Mouse (Mus musculus): ENCODE measurements around the gene Mn1. TPM values are rescaled to one million over a fixed set of nuclear protein-coding genes. Genes with fewer than 3 reads are reported as not detected.

Mn1 gene
- total RNA-seq (2021) (10 to 100 TPM; 18.7 to 23.9 TPM), polyA plus RNA-seq (2012; rRNA removed) (4.8 and 5.5 TPM in 2 replicates)
- long read RNA-seq, full-length matches to known transcripts, result 4 of 5 reads
- long read RNA-seq, partial matches to known transcripts, result 0 of 5 reads
- long read RNA-seq, other reads (novel, unspliced or antisense), result 1 of 5 reads

DNA sequence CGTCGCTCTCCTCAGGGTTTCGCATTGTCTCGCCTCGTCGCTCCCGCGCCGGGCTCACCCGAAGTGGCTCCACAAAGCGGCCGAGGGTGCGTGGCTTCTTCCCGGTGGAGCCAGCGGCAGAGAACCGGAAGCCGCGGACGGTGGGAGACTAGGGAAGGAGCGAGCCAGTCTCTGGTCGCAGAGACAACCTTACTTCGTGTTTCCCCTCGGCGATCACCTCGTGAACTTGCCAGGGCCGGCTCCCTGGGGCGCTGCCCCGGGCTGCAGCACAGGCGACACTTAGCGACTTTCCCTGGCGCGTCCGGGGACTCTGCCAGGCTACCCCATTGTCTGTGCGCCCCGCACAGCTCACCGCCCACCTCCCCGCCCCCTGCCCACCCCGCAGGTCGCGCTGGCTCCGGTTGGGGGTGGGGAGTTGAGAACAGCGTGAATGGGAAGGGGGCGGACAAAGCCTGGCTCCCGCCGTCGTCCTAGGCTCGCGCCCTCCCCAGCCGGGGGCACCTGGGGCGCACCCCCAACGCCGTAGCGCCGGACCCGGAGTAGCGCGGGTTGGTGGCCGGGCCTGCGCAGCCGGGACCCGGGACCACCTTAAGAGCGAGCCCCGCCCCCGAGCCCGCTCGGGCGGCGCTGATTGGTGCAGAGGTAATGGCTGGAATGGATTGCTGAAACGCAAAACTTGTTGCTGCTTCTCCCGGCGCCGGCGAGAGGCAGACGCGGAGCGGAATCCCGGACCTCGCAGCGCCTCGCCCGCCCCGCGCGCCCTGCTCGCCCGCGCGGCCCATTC is at the start of gene Mn1:
Mn1 (plus strand) TSS at position 772 of the 784 bp plus-strand sequence.
- peak; percentile 93 to 94 for DNase-seq
- Histone ChIP-seq H3K36me3 (ENCODE audit: control insufficient read depth, insufficient read depth, low read length) (peaks cover 3% of the 10 kb centered on the region), H3K4me1 (ENCODE audit: control insufficient read depth, insufficient read depth, low read length) (peaks cover 3% of the 10 kb centered on the region), H3K27ac (peak within 1 kb of the TSS; percentile 90), H3K4me3 (peak within 1 kb of the TSS; percentile 74), H3K27me3 (ENCODE audit: control insufficient read depth, insufficient read depth, low read length) (no peaks in the 10 kb centered on the region), H3K79me2 (replicated peaks; ENCODE audit: control insufficient read depth, insufficient read depth, low read length) (peaks cover 19% of the 10 kb centered on the region), H3K9ac (ENCODE audit: low read depth, low read length) (peak within 1 kb of the TSS; percentile 99)
- peak; percentile 85 for TF ChIP-seq POLR2A (IDR thresholded peaks at IDR 0.05; ENCODE audit: insufficient read depth, low read depth, low read length)
- peak; percentile 44 for TF ChIP-seq CTCF (IDR thresholded peaks at IDR 0.05)
- TF ChIP-seq EP300 (IDR thresholded peaks at IDR 0.05; ENCODE audit: insufficient read depth, low read depth, low read length), result 0 out of 2 replicates have a peak, but pooled peaks have one; percentile 14
- intact Hi-C loops (cut with DNase I), result loop anchor here (1.0 to 10.0 kb wide), 8 partner anchors 50 to 736 kb away; no protein-coding TSS in a partner anchor
- WGBS, result 1% methylated on average over 87 of the region's 88 CpGs

DNA sequence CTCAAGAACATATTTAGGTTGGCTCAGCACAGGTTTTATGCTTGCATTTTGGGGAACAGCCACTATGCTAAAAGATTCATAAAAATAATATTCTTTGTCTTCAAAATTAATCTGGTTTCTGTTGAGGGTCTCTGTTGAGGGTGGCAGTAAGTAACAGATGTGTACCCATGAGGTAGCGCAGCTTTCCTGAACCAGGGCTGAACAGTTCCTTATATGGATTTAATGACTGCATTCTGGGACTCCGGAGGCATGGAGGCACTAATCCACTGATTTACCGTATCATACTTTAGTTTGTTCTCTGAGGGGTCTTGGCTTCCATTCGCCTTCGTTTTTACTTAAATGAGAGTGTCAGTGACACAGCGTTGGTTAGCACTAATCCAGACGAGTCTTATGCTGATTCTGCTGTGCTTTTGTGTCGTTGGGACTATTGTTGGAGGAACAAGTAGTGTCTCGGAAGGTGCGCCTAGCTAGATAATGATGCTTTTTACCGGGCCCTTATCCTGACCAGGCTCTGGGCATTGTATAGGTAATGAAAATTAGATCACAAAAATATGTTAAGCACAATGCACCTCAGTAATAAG is 49.1 kb upstream of the Mn1 start:
- Histone ChIP-seq H3K27me3 (ENCODE audit: control insufficient read depth, insufficient read depth, low read length) (no peaks in the 10 kb centered on the region), H3K9ac (ENCODE audit: low read depth, low read length) (no peak overlapping the region), H3K4me3 (no peak overlapping the region), H3K79me2 (replicated peaks; ENCODE audit: control insufficient read depth, insufficient read depth, low read length) (no peaks in the 10 kb centered on the region), H3K27ac (no peak overlapping the region), H3K36me3 (ENCODE audit: control insufficient read depth, insufficient read depth, low read length) (no peaks in the 10 kb centered on the region), H3K4me1 (ENCODE audit: control insufficient read depth, insufficient read depth, low read length) (no peaks in the 10 kb centered on the region)
- DNase-seq, result no peak
- intact Hi-C loops (cut with DNase I), result no loop called here
- TF ChIP-seq EP300 (IDR thresholded peaks at IDR 0.05; ENCODE audit: insufficient read depth, low read depth, low read length) (no peak), POLR2A (IDR thresholded peaks at IDR 0.05; ENCODE audit: insufficient read depth, low read depth, low read length) (no peak), CTCF (IDR thresholded peaks at IDR 0.05) (no peak)
- WGBS, result 92% methylated on average over 11 of the region's 11 CpGs

DNA sequence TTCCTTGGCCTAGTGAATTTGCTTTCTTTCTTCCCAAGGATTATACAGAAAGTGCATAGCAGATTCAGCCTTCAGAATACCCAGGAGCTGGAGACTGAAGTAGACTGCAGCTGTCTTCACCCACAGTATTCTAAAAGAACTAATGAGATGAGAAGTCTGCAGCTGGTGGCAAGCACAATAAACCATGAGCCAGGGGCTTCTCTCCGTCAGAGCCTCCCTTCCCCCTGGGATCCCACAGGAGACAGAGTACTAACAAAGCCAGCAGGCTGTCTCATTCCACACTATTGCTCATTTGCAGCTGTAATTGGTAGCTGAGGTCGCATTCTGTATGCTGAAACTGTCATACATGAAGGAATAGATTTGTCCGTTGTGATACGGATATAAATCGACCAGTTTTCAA is 48.6 kb upstream of the Mn1 start:
- 87% methylated on average over 5 of the region's 5 CpGs for WGBS
- no peak overlapping the region for H3K27ac ChIP-seq
- H3K79me2 ChIP-seq (replicated peaks; ENCODE audit: control insufficient read depth, insufficient read depth, low read length), result no peaks in the 10 kb centered on the region
- TF ChIP-seq POLR2A (IDR thresholded peaks at IDR 0.05; ENCODE audit: insufficient read depth, low read depth, low read length), result no peak
- no peak for TF ChIP-seq CTCF (IDR thresholded peaks at IDR 0.05)
- TF ChIP-seq EP300 (IDR thresholded peaks at IDR 0.05; ENCODE audit: insufficient read depth, low read depth, low read length), result no peak
- no peak overlapping the region for H3K4me3 ChIP-seq
- no peaks in the 10 kb centered on the region for H3K36me3 ChIP-seq (ENCODE audit: control insufficient read depth, insufficient read depth, low read length)
- intact Hi-C loops (cut with DNase I), result no loop called here
- peak in 1 of 2 experiments; percentile 22 for DNase-seq
- no peak overlapping the region for H3K9ac ChIP-seq (ENCODE audit: low read depth, low read length)
- no peaks in the 10 kb centered on the region for H3K27me3 ChIP-seq (ENCODE audit: control insufficient read depth, insufficient read depth, low read length)
- H3K4me1 ChIP-seq (ENCODE audit: control insufficient read depth, insufficient read depth, low read length), result no peaks in the 10 kb centered on the region

DNA sequence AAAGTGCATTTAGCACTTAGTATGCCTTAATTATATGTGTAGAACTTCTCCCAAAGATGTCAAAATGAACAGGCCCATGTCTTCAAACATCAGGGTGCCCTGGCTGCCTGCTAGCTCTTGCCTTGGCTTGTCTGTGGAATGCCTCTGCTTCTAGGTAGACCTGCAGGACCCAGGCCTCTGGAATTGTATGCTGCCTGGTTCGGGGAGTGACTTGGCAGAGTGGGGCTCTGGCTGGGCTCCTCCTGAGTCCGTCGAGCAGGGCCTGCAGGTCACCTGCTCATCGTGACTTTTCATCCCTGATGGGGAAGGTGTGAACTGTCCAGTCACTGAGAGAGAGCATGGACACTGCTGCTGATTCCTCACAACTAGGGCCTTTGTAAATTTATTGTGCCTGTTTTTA is 41.5 kb upstream of the Mn1 start:
- H3K27me3 ChIP-seq (ENCODE audit: control insufficient read depth, insufficient read depth, low read length), result no peaks in the 10 kb centered on the region
- H3K79me2 ChIP-seq (replicated peaks; ENCODE audit: control insufficient read depth, insufficient read depth, low read length), result no peaks in the 10 kb centered on the region
- intact Hi-C loops (cut with DNase I), result no loop called here
- no peak overlapping the region for H3K9ac ChIP-seq (ENCODE audit: low read depth, low read length)
- H3K36me3 ChIP-seq (ENCODE audit: control insufficient read depth, insufficient read depth, low read length), result no peaks in the 10 kb centered on the region; the same call in 1 of the 2 replicates
- no peak overlapping the region for H3K27ac ChIP-seq
- H3K4me3 ChIP-seq, result no peak overlapping the region
- peaks cover 14% of the 10 kb centered on the region for H3K4me1 ChIP-seq (ENCODE audit: control insufficient read depth, insufficient read depth, low read length)
- 75% methylated on average over 4 of the region's 4 CpGs for WGBS
- TF ChIP-seq CTCF (IDR thresholded peaks at IDR 0.05) (no peak), POLR2A (IDR thresholded peaks at IDR 0.05; ENCODE audit: insufficient read depth, low read depth, low read length) (no peak)
- no peak for DNase-seq

DNA sequence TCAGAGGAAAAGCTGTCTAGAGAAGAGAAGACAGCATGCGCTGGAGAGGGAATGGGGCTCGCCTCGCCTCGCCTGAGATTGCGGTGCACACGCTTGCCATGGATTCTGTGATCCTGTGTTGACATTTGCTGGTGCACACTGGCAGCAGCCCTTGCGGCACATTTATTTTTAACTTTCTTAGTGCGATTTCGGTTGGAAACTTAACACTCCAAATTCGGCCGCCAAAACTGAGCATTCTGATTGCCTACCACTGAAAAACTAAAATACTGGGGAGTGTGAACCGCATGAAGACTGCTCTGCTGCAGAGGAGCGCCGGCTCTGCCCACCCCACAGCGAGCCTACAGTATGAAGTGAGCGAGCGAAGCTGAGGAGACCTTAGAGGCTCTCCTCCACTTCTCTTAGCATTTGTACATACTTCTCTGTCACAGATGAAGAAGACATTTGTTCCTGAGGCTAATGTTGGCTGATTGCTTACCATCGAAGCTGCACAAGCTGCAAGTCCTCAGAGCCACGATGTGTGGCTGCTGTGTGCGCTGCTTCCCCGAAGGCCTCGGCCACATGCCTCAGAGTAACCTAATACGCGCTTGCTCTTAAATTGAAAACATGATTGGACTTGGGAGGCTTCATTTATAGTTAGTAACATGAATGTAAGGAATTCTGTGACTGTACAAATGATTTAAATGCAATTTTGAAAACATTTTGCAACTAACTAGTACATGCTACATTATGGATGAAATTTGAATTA is 40.7 kb upstream of the Mn1 start:
- intact Hi-C loops (cut with DNase I), result no loop called here
- TF ChIP-seq CTCF (IDR thresholded peaks at IDR 0.05), result no peak
- TF ChIP-seq POLR2A (IDR thresholded peaks at IDR 0.05; ENCODE audit: insufficient read depth, low read depth, low read length), result no peak
- no peak for TF ChIP-seq EP300 (IDR thresholded peaks at IDR 0.05; ENCODE audit: insufficient read depth, low read depth, low read length)
- H3K79me2 ChIP-seq (replicated peaks; ENCODE audit: control insufficient read depth, insufficient read depth, low read length), result no peaks in the 10 kb centered on the region
- no peaks in the 10 kb centered on the region; the same call in 1 of the 2 replicates for H3K36me3 ChIP-seq (ENCODE audit: control insufficient read depth, insufficient read depth, low read length)
- 84% methylated on average over 24 of the region's 24 CpGs for whole genome bisulfite sequencing
- no peak for DNase-seq
- no peak overlapping the region for H3K27ac ChIP-seq
- peaks cover 14% of the 10 kb centered on the region for H3K4me1 ChIP-seq (ENCODE audit: control insufficient read depth, insufficient read depth, low read length)
- no peaks in the 10 kb centered on the region for H3K27me3 ChIP-seq (ENCODE audit: control insufficient read depth, insufficient read depth, low read length)
- no peak overlapping the region for H3K4me3 ChIP-seq
- no peak overlapping the region for H3K9ac ChIP-seq (ENCODE audit: low read depth, low read length)

Data from heart, adult 2 months (tissue).